Mouse (Mus musculus) kidney, embryonic 15.5 days (tissue): Measurements from ENCODE around the gene Vmn2r65. TPM values are rescaled to one million over a fixed set of nuclear protein-coding genes. Genes with fewer than 3 reads are reported as not detected.

ENCODE experiments used
- ATAC-seq: fragments of 200-750 bp; cut with Nextera tagmentation; replicated peaks from 2 replicates; pipeline ENCODE4 v1.8.0; 2017; ENCODE audit warnings: moderate TSS enrichment; ENCODE audit not compliant: low FRiP score
- H3K27ac ChIP-seq: fragments of 300-500 bp; sonication (generic); 2 replicates; pipeline ENCODE4 v1.5.1; 2015; ENCODE audit warnings: mild to moderate bottlenecking, inconsistent platforms
- H3K27me3 ChIP-seq: fragments of 300-500 bp; sonication (generic); 2 replicates; pipeline ENCODE4 v1.6.1; 2015; ENCODE audit warnings: inconsistent platforms
- H3K36me3 ChIP-seq: fragments of 300-500 bp; sonication (generic); 2 replicates; pipeline ENCODE4 v1.6.1; 2015; ENCODE audit warnings: inconsistent platforms
- H3K4me1 ChIP-seq: fragments of 300-500 bp; sonication (generic); 2 replicates; pipeline ENCODE4 v1.6.1; 2015; ENCODE audit warnings: inconsistent platforms
- H3K4me2 ChIP-seq: fragments of 300-500 bp; sonication (generic); 2 replicates; pipeline ENCODE4 v1.6.1; 2015; ENCODE audit warnings: moderate library complexity, mild to moderate bottlenecking, inconsistent platforms
- H3K4me3 ChIP-seq: fragments of 300-500 bp; sonication (generic); replicated peaks from 2 replicates; pipeline ENCODE4 v1.5.1; 2015; ENCODE audit warnings: mild to moderate bottlenecking, inconsistent platforms
- H3K9ac ChIP-seq: fragments of 300-500 bp; sonication (generic); 2 replicates; pipeline ENCODE4 v1.6.1; 2015; ENCODE audit warnings: mild to moderate bottlenecking, inconsistent platforms
- H3K9me3 ChIP-seq: fragments of 300-500 bp; sonication (generic); replicated peaks from 2 replicates; pipeline ENCODE4 v1.6.1; 2016; ENCODE audit warnings: inconsistent platforms
- WGBS: fragments of 180-500 bp; shearing (Covaris S2); methylation state at CpG from one replicate; pipeline ENCODE4 v1.1.7; 2015; ENCODE audit warnings: mixed read lengths; 5-methylcytosine and 5-hydroxymethylcytosine counted together
- polyA plus RNA-seq: library from polyadenylated mRNA; unstranded; fragments of >200 nt; fragmentation: Nextera tagmentation; extraction: Ambion mirVana; gene quantifications from 2 replicates; pipeline ENCODE4 v1.2.1, GENCODE M21; 2015

The Vmn2r65 gene
- polyA plus RNA-seq, result not detected in 2 replicates

- Histone ChIP-seq H3K27ac (no peak within 1 kb of the TSS), H3K4me3 (no peak within 1 kb of the TSS), H3K4me1 (no peaks in the 10 kb centered on the region), H3K9ac (no peak within 1 kb of the TSS), H3K9me3 (no peaks in the 10 kb centered on the region; the same call in 1 of the 2 replicates), H3K27me3 (no peaks in the 10 kb centered on the region), H3K36me3 (no peaks in the 10 kb centered on the region), H3K4me2 (no peak within 1 kb of the TSS)
- no peak for ATAC-seq
- 54% methylated on average over 1 of the region's 1 CpGs for WGBS
These were observed at the start of gene Vmn2r65 for GRCm38 (mm10) chr7:84964015-84964414. Gene Vmn2r65 (minus strand): TSS chr7:84964115.

- Histone ChIP-seq H3K9ac (no peak within 1 kb of the TSS), H3K9me3 (no peaks in the 10 kb centered on the region), H3K27ac (no peak within 1 kb of the TSS), H3K4me3 (no peak within 1 kb of the TSS), H3K4me2 (no peak within 1 kb of the TSS), H3K27me3 (no peaks in the 10 kb centered on the region), H3K36me3 (no peaks in the 10 kb centered on the region), H3K4me1 (no peaks in the 10 kb centered on the region)
- ATAC-seq, result no peak
- 93% methylated on average over 1 of the region's 1 CpGs for WGBS
These were observed 48.3 kb upstream of the Vmn2r65 start, which contains the start of gene Vmn2r66 for GRCm38 (mm10) chr7:85012168-85012567. Gene Vmn2r66 (minus strand): TSS chr7:85012268.

DNA sequence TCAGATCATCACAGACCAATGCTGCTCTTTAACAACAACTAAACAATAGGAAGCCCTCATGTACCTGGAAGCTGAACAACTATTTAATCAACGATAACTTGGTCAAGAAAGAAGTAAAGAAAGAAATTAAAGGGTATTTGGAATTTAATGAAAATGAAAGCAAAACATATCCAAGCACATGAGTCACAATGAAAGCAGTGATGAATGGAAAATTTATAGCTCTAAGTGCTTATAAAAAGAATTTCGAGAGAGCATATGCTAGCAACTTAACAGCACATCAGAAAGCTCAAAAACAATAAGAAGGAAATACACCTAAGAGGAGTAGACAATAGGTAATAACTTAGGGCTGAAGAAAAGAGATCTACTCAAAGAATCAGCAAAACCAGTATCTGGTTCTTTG, 32.8 kb upstream of the Vmn2r65 start:
- Histone ChIP-seq H3K27me3 (no peaks in the 10 kb centered on the region), H3K4me1 (no peaks in the 10 kb centered on the region), H3K4me2 (no peak overlapping the region), H3K9me3 (no peaks in the 10 kb centered on the region), H3K9ac (no peak overlapping the region), H3K36me3 (no peaks in the 10 kb centered on the region), H3K27ac (no peak overlapping the region), H3K4me3 (no peak overlapping the region)
- ATAC-seq, result no peak
- 72% methylated on average over 2 of the region's 2 CpGs for WGBS

Other genes with a start within 250 kb of the Vmn2r65 start
- gene Olfr291, start 110.6 kb downstream of the Vmn2r65 start, polyA plus RNA-seq, result not detected in 2 replicates
- gene Vmn2r66, start 48.2 kb upstream of the Vmn2r65 start, polyA plus RNA-seq, result not detected in 2 replicates
- gene Vmn2r67, start 191.9 kb upstream of the Vmn2r65 start, polyA plus RNA-seq, result not detected in 2 replicates